Mouse (Mus musculus) forebrain, postnatal 0 days (tissue): ENCODE results near the gene Trp53i11. TPM values are rescaled to one million over a fixed set of nuclear protein-coding genes. Genes with fewer than 3 reads are reported as not detected.

Experiments used
- ATAC-seq: fragments of 200-750 bp; cut with Nextera tagmentation; 2 replicates; pipeline ENCODE4 v1.8.0; 2017; ENCODE audit warnings: mild to moderate bottlenecking, moderate library complexity
- DNase-seq: peaks from one replicate; pipeline ENCODE4 v3.0.0-alpha.2; 2015
- H3K27ac ChIP-seq: fragments of 300-500 bp; sonication (generic); 2 replicates; pipeline ENCODE4 v1.5.1; 2014; ENCODE audit warnings: low read depth, mild to moderate bottlenecking, antibody characterized with exemption, low read length, moderate library complexity, mixed read lengths
- H3K27me3 ChIP-seq: fragments of 300-500 bp; sonication (generic); 2 replicates; pipeline ENCODE4 v1.6.1; 2014; ENCODE audit warnings: mild to moderate bottlenecking, low read length, mixed read lengths; ENCODE audit not compliant: insufficient read depth
- H3K36me3 ChIP-seq: fragments of 300-500 bp; sonication (generic); 2 replicates; pipeline ENCODE4 v1.6.1; 2014; ENCODE audit warnings: mild to moderate bottlenecking, moderate library complexity; ENCODE audit not compliant: insufficient read depth
- H3K4me1 ChIP-seq: fragments of 300-500 bp; sonication (generic); 2 replicates; pipeline ENCODE4 v1.6.1; 2014; ENCODE audit warnings: antibody characterized with exemption; ENCODE audit not compliant: insufficient read depth
- H3K4me2 ChIP-seq: fragments of 300-500 bp; sonication (generic); 2 replicates; pipeline ENCODE4 v1.6.1; 2014; ENCODE audit warnings: low read depth, mild to moderate bottlenecking, moderate library complexity
- H3K4me3 ChIP-seq: fragments of 300-500 bp; sonication (generic); 2 replicates; pipeline ENCODE4 v1.5.1; 2014; ENCODE audit warnings: low read depth, low read length, mixed read lengths
- H3K9ac ChIP-seq: fragments of 300-500 bp; sonication (generic); 2 replicates; pipeline ENCODE4 v1.6.1; 2014; ENCODE audit warnings: mild to moderate bottlenecking
- H3K9me3 ChIP-seq: fragments of 300-500 bp; sonication (generic); 2 replicates; pipeline ENCODE4 v1.6.1; 2016; ENCODE audit warnings: low read length
- CTCF ChIP-seq: sonication (generic); IDR thresholded peaks from 2 replicates; pipeline ENCODE4 v1.5.1; 2016; ENCODE audit warnings: antibody characterized with exemption, control low read depth, low read depth
- WGBS: fragments of 180-500 bp; shearing (Covaris S2); extraction: QIAGEN DNeasy Blood & Tissue Kit; methylation state at CpG from one replicate; pipeline ENCODE4 v1.1.7; 2014; 5-methylcytosine and 5-hydroxymethylcytosine counted together
- polyA plus RNA-seq: library from polyadenylated mRNA; unstranded; fragments of >200 nt; fragmentation: Nextera tagmentation; extraction: Ambion mirVana; gene quantifications from 2 replicates; pipeline ENCODE4 v1.2.1, GENCODE M21; 2015
- total RNA-seq: library from RNA; depleted of rRNA; stranded (reverse); fragments of >200 nt; gene quantifications from 2 replicates; pipeline ENCODE4 v1.2.3, GENCODE M21; 2014

The Trp53i11 gene
- total and polyA plus RNA-seq, 2 experiments from 2014 or later: 95.2 to 132 TPM

- Histone ChIP-seq H3K27me3 (no peaks in the 10 kb centered on the region), H3K4me3 (no peak overlapping the region), H3K9me3 (no peaks in the 10 kb centered on the region), H3K4me2 (no peak overlapping the region), H3K4me1 (0 out of 2 replicates have a peak, but pooled peaks cover 2% of the 10 kb centered on the region), H3K36me3 (peaks cover 5% of the 10 kb centered on the region), H3K27ac (no peak overlapping the region), H3K9ac (no peak overlapping the region)
- 0 out of 2 replicates have a peak, but pooled peaks have one; percentile 27 for TF ChIP-seq CTCF
- 87% methylated on average over 2 of the region's 2 CpGs for WGBS
- DNase-seq (no peak), ATAC-seq (no peak)
Measured at GRCm38 (mm10) chr2:93212386-93212785, 25.0 kb downstream of the Trp53i11 start.

GRCm38 (mm10) chr2:93212865-93213264, 25.5 kb downstream of the Trp53i11 start:
- no peak for ATAC-seq
- Histone ChIP-seq H3K27ac (no peak overlapping the region), H3K4me1 (0 out of 2 replicates have a peak, but pooled peaks cover 4% of the 10 kb centered on the region), H3K9ac (no peak overlapping the region), H3K4me2 (no peak overlapping the region), H3K9me3 (no peaks in the 10 kb centered on the region), H3K36me3 (peaks cover 3% of the 10 kb centered on the region), H3K27me3 (no peaks in the 10 kb centered on the region), H3K4me3 (no peak overlapping the region)
- no peak for DNase-seq
- 90% methylated on average over 2 of the region's 2 CpGs for WGBS
- no peak for TF ChIP-seq CTCF

- TF ChIP-seq CTCF: no peak
- H3K9me3 ChIP-seq: no peaks in the 10 kb centered on the region
- 69% methylated on average over 1 of the region's 1 CpGs for WGBS
- H3K27ac ChIP-seq: no peak overlapping the region
- no peak overlapping the region for H3K9ac ChIP-seq
- H3K4me3 ChIP-seq: no peak overlapping the region
- H3K36me3 ChIP-seq: no peaks in the 10 kb centered on the region; the same call in none of the 2 replicates
- H3K4me1 ChIP-seq: 0 out of 2 replicates have a peak, but pooled peaks cover 4% of the 10 kb centered on the region
- H3K4me2 ChIP-seq: no peak overlapping the region
- no peak for DNase-seq
- no peaks in the 10 kb centered on the region for H3K27me3 ChIP-seq
- ATAC-seq: no peak
Measured at GRCm38 (mm10) chr2:93214192-93214591, 26.8 kb downstream of the Trp53i11 start.

- no peak overlapping the region for H3K4me2 ChIP-seq
- no peak overlapping the region for H3K27ac ChIP-seq
- DNase-seq: no peak
- no peak for ATAC-seq
- TF ChIP-seq CTCF: no peak
- WGBS: 73% methylated on average over 10 of the region's 10 CpGs
- no peaks in the 10 kb centered on the region for H3K9me3 ChIP-seq
- no peaks in the 10 kb centered on the region for H3K27me3 ChIP-seq
- H3K4me1 ChIP-seq: 0 out of 2 replicates have a peak, but pooled peaks cover 4% of the 10 kb centered on the region
- no peaks in the 10 kb centered on the region; the same call in 1 of the 2 replicates for H3K36me3 ChIP-seq
- no peak overlapping the region for H3K4me3 ChIP-seq
- no peak overlapping the region for H3K9ac ChIP-seq
Measured at GRCm38 (mm10) chr2:93215790-93216189, 28.4 kb downstream of the Trp53i11 start.

DNA sequence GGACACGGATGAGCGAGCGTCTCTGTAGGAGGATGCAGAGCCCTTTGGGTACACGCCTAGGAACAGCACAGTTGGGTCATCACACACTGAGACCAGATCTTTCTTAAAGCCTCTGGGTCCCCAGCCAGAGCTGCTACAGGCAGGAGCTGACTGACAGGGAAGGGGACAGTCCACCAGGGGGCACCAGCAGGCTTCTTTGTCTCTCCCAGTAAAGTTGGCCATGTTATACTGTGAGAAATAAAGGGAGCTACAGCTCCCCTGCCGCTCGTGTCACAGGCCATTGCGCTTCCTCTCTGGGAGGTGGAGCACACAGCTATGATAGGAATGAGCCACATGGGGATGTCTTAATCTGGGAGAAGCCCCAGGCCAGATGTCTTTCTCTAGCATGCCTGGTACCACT, 29.7 kb downstream of the Trp53i11 start:
- 16% methylated on average over 7 of the region's 7 CpGs for WGBS
- ATAC-seq: peak; percentile 92
- H3K36me3 ChIP-seq: no peaks in the 10 kb centered on the region; the same call in 1 of the 2 replicates

GRCm38 (mm10) chr2:93218353-93218990, 31.1 kb downstream of the Trp53i11 start:
- H3K27me3 ChIP-seq: no peaks in the 10 kb centered on the region
- no peak for ATAC-seq
- H3K36me3 ChIP-seq: no peaks in the 10 kb centered on the region; the same call in 1 of the 2 replicates
- TF ChIP-seq CTCF: no peak
- H3K9ac ChIP-seq: no peak overlapping the region
- no peaks in the 10 kb centered on the region for H3K9me3 ChIP-seq
- H3K4me1 ChIP-seq: 0 out of 2 replicates have a peak, but pooled peaks cover 4% of the 10 kb centered on the region
- no peak for DNase-seq
- 64% methylated on average over 7 of the region's 7 CpGs for WGBS
- no peak overlapping the region for H3K27ac ChIP-seq
- H3K4me2 ChIP-seq: no peak overlapping the region
- H3K4me3 ChIP-seq: no peak overlapping the region

More for the DNA sequence above, 29.7 kb downstream of the Trp53i11 start:
- no peak overlapping the region for H3K4me3 ChIP-seq
- no peak overlapping the region for H3K9ac ChIP-seq
- peak; percentile 92 for DNase-seq
- 0 out of 2 replicates have a peak, but pooled peaks cover 4% of the 10 kb centered on the region for H3K4me1 ChIP-seq
- no peak overlapping the region for H3K27ac ChIP-seq
- no peaks in the 10 kb centered on the region for H3K9me3 ChIP-seq
- TF ChIP-seq CTCF: peak; percentile 88
- H3K27me3 ChIP-seq: no peaks in the 10 kb centered on the region
- no peak overlapping the region for H3K4me2 ChIP-seq

GRCm38 (mm10) chr2:93219576-93219975, 32.2 kb downstream of the Trp53i11 start:
- no peak for TF ChIP-seq CTCF
- no peak overlapping the region for H3K4me2 ChIP-seq
- no peak overlapping the region for H3K4me3 ChIP-seq
- no peaks in the 10 kb centered on the region for H3K9me3 ChIP-seq
- 96% methylated on average over 3 of the region's 3 CpGs for WGBS
- no peak overlapping the region for H3K9ac ChIP-seq
- no peak for ATAC-seq
- H3K27ac ChIP-seq: no peak overlapping the region
- 0 out of 2 replicates have a peak, but pooled peaks cover 4% of the 10 kb centered on the region for H3K4me1 ChIP-seq
- H3K36me3 ChIP-seq: no peaks in the 10 kb centered on the region; the same call in 1 of the 2 replicates
- DNase-seq: no peak
- H3K27me3 ChIP-seq: no peaks in the 10 kb centered on the region
